Mouse (Mus musculus) olfactory bulb, adult 2 months (tissue): ENCODE measurements around the gene Scn4b. TPM values are rescaled to one million over a fixed set of nuclear protein-coding genes. Genes with fewer than 3 reads are reported as not detected.

Experiments
- H3K27ac ChIP-seq: fragments of 200-500 bp; 2 replicates; pipeline ENCODE4 v1.5.1; 2012; ENCODE audit warnings: low read depth, low read length; ENCODE audit not compliant: insufficient read depth
- H3K4me1 ChIP-seq: fragments of 200-500 bp; 2 replicates; pipeline ENCODE4 v1.6.1; 2012; ENCODE audit warnings: low read length; ENCODE audit not compliant: control insufficient read depth, insufficient read depth
- H3K4me3 ChIP-seq: fragments of 200-500 bp; 2 replicates; pipeline ENCODE4 v1.5.1; 2012; ENCODE audit warnings: mild to moderate bottlenecking, low read depth, low read length, moderate library complexity; ENCODE audit not compliant: insufficient read depth
- CTCF ChIP-seq: fragments of 200-500 bp; IDR thresholded peaks from 2 replicates; pipeline ENCODE4 v1.5.1; 2012; ENCODE audit warnings: low read depth, mild to moderate bottlenecking, low read length, moderate library complexity; ENCODE audit not compliant: insufficient read depth
- POLR2A ChIP-seq: fragments of 200-500 bp; IDR thresholded peaks from 2 replicates; pipeline ENCODE4 v1.6.1; 2012; ENCODE audit warnings: mild to moderate bottlenecking, low read depth, low read length, moderate library complexity; ENCODE audit not compliant: insufficient read depth
- WGBS: fragments of 180-500 bp; shearing (Covaris S2); methylation state at CpG from one replicate; pipeline ENCODE4 v1.1.7; 2018; 5-methylcytosine and 5-hydroxymethylcytosine counted together
- polyA plus RNA-seq: library from polyadenylated mRNA; stranded (reverse); fragments of >200 nt; gene quantifications from 2 replicates; pipeline ENCODE4 v1.2.4, GENCODE M21; 2012; ENCODE audit warnings: low replicate concordance; ENCODE audit not compliant: missing spikeins, insufficient read depth, insufficient read length

Scn4b gene
- polyA plus RNA-seq, 1 experiment: not detected

DNA sequence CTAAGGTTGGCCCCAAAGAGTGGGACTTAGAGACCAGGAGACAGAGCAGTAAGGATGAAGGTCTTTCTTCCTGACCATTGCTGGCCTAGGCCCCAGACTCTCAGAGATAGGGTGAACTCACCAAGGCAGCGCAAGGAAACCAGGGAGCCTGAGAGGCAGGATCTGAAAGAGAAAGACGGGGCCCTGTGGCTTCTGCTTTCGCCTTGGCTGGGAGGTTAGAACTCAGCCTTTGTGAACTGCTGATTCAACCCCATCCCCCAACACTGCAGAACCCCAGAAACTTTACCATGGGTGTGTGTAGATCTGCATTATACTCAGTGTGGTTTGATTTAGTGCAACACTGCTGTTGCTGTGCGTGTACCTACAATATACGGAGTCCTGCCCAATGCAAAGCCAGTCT, 41.1 kb downstream of the Scn4b start:
- WGBS: 89% methylated on average over 5 of the region's 5 CpGs
- H3K27ac ChIP-seq: no peak overlapping the region
- H3K4me3 ChIP-seq: no peak overlapping the region
- TF ChIP-seq CTCF: no peak
- no peak for TF ChIP-seq POLR2A
- peaks cover 3% of the 10 kb centered on the region; the same call in 1 of the 2 replicates for H3K4me1 ChIP-seq

DNA sequence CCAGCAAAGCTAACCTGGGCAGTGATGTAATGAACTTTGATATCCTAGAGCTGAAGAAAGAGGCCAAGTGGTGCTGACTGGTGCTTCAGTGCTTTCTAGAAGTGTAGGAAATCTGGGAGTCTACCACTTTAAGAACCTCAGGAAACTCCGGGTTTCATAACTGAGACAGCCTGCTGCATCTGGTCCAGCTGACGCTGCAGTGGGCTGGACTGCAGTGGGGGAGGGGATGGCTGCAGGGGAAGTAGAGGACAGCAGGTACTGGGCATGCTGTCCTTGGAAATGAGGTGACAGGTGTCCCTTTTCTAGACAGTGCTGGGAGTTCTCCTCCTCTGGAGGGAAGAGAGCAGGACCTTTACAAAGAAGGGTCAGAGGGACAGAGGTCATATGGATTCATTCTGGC, 43.6 kb downstream of the Scn4b start, which contains the start of gene BC049352:
Gene BC049352, plus strand, starts transcription at position 238 of the 400 bp plus-strand sequence.
- WGBS: 37% methylated on average over 2 of the region's 2 CpGs
- H3K27ac ChIP-seq: no peak within 1 kb of the TSS

DNA sequence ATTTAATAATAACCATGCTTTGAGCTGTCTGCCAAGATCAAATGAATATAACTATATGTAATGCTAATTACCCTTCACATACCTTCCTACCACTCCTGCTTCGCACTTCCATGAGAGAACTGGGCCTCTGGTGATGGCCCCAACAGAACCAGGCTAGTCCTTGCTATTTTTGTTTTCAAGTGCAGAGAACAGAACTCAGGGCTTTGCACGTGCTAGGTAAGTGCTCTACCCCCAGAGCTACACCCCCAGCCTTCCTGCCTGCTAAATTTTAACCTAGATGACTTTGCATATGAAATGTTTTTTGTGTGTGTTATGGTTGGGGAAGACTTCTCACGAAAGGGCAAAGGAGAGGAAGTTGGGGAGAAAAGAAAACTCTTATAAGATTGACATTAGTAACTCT, 44.3 kb downstream of the Scn4b start:
- WGBS: 58% methylated on average over 3 of the region's 3 CpGs
- H3K27ac ChIP-seq: no peak overlapping the region
- TF ChIP-seq POLR2A (no peak), CTCF (no peak)
- H3K4me3 ChIP-seq: no peak overlapping the region
- peaks cover 8% of the 10 kb centered on the region for H3K4me1 ChIP-seq

More for the DNA sequence above, 43.6 kb downstream of the Scn4b start, which contains the start of gene BC049352:
- H3K4me1 ChIP-seq: peaks cover 8% of the 10 kb centered on the region
- TF ChIP-seq CTCF: no peak
- no peak for TF ChIP-seq POLR2A
- no peak within 1 kb of the TSS for H3K4me3 ChIP-seq

DNA sequence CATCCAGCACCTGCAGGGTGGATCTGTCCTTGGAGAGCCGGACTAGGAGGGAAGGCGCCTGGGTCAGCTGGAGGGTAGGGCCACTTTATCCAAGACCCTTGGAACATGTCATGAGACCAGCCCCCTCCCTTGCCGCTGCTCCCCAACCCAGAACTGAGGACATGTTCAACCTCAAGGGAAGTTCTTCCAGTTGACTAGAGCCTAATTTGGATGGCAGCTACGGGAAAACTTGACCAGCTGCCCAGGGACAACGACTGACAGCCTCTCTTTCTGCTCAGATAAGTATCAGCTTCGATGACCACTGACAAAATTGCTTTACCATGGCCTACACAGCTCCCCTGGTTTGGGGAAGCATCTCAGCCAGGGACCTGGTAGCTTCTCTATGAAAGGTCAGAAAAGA, 45.1 kb downstream of the Scn4b start:
- WGBS: 79% methylated on average over 6 of the region's 6 CpGs
- Histone ChIP-seq H3K4me3 (no peak overlapping the region), H3K4me1 (peaks cover 8% of the 10 kb centered on the region), H3K27ac (no peak overlapping the region)
- TF ChIP-seq CTCF (no peak), POLR2A (no peak)

DNA sequence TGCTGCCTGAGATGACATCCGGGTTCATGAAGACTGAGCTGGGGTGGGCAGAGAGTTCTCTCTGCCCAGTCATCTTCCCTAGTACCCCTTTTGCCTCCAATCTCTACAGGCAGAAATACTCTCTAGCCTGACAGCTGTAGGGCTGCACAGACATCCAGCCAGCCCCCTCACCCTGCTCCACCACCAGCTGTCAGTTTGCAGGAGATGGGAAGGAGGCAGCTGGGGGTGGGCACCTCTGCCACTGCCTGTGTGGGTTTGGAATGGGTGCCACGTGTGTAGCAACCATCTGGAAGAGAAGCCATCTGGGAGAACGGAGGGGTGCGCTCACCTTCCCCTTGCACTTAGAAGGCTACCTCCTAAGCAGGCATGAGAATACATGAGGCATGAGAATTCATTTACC, 47.1 kb downstream of the Scn4b start:
- no peak overlapping the region for H3K27ac ChIP-seq
- no peak overlapping the region for H3K4me3 ChIP-seq
- peaks cover 8% of the 10 kb centered on the region for H3K4me1 ChIP-seq
- no peak for TF ChIP-seq POLR2A
- no peak for TF ChIP-seq CTCF
- 55% methylated on average over 4 of the region's 4 CpGs for WGBS

DNA sequence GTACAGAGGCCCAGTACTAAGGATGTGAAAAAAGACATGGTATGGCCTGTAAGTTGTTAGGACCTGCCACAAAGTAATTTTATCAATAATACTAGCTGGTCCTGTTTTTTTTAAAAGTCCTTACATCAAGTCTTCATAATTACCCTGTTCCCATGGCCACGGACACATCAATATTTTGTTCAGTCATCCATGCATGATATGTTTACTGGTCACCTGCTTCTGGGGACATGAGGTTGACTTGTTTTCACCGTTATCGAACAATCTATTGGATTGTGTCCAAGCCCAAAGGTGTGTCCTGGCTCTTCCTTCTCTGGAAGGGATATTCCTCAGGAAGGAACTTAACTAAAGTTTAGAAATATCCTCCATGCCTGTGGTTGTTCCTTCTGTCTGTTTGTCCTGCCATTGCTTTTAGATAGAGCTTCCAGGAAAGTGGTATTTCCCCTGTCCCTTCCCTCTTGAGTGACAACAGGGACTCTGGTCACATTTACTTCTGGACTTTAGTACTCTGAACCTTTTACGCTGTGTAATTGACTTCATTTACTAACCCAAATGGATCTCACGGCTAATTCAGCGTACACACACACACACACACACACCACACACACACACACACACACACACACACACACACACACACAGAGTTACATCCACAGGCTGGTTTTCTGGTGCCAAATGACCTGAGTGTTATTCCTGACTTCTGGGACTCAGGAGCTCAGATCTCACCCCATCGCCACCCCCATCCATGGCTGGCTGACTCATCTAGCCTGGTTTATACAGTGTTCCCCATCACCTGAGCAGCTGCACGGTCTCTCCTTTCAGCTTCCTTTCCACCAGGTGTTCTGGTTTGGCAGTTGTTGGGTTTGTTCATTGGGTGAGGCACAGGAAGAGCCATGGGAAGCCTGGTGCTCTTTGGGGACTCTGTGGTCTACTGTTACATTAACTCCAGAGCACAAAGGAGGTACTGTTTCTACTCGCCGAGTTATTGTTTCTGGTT, 50.7 kb downstream of the Scn4b start:
- H3K27ac ChIP-seq: no peak overlapping the region
- H3K4me1 ChIP-seq: peaks cover 5% of the 10 kb centered on the region
- no peak overlapping the region for H3K4me3 ChIP-seq
- 89% methylated on average over 10 of the region's 10 CpGs for whole genome bisulfite sequencing
- no peak for TF ChIP-seq POLR2A
- TF ChIP-seq CTCF: no peak

DNA sequence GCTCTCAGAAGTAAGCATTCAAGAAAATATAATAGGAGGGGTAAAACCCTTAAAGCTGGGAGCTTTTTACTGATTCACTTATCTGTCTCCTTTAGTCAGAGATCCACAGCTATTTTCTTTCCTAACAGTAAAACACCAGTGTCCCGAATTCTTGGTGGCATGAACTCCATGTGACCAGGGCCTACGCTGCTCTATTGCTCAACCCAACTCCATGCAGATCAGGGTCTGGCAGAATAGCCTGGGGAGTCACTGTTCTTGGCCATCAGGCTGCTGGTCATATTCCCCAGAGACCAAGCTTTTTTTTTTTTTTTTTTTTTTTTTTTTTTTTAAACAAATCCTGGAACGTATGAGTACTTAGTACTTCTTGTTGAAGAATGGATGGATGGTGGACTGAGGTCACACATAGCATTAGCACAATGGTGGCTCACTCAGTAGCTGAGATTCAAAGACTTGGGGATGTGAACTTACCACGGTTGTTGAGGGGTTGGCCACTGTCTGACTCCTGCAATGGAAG, 51.5 kb downstream of the Scn4b start:
- Histone ChIP-seq H3K4me3 (no peak overlapping the region), H3K4me1 (peaks cover 5% of the 10 kb centered on the region), H3K27ac (no peak overlapping the region)
- 88% methylated on average over 4 of the region's 4 CpGs for WGBS
- TF ChIP-seq CTCF (no peak), POLR2A (no peak)

DNA sequence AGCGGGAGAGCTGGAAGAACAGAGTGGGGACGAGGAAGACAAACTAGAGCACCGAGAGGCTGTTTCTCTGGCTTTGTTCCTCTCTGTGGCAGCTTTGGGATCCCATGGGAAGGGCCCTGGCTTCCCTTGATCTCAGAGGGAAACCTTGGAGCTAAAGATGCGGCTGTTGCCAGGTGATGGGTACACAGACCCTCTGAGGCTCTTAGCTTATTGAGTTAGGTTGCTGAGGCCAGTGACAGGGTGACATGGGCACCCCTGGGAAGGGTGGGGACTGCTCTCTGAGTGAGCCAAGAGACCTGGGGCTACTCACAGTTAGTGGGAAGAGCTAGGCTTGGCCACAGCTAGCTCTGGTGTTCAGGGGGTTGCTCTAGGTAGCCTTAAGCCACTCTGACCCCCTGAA, 57.3 kb downstream of the Scn4b start:
- no peak for TF ChIP-seq CTCF
- no peak for TF ChIP-seq POLR2A
- no peak overlapping the region for H3K4me3 ChIP-seq
- no peaks in the 10 kb centered on the region for H3K4me1 ChIP-seq
- 72% methylated on average over 4 of the region's 4 CpGs for whole genome bisulfite sequencing
- H3K27ac ChIP-seq: no peak overlapping the region

DNA sequence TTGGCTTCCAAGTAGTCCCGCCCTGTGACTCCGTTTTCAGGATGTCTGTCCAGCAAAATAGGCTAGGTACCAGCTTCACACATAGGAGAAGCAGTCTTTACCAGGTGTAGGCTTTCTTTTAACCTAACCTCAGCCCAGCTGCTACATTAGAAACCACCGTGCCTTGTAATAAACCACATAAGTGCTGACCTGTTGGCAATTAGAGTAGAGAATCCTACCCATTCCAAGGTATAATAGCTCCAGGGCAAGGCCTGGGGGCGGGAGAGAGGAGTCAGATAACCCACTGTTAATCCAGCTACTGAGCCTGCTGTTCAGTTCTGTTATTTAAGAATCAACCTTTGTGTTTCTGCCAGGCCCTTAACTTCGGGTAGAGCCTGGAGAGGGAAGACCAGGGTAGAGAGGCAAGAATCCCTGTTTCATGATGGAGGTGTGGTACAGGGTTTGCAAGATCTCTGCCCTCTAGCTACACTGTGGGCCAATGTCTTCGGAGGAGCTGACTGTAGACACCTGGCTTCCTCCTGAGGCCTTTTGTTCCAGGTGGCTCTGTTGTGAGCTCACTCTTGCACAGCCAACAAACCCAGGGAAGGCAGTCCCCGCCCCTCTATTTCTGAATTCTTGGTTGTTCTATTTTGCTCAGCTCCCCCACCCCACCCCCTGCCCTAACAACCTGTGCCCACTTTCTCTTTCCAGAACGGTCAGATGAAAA, 58.1 kb downstream of the Scn4b start:
- H3K4me3 ChIP-seq: no peak overlapping the region
- no peaks in the 10 kb centered on the region for H3K4me1 ChIP-seq
- TF ChIP-seq POLR2A (no peak), CTCF (no peak)
- no peak overlapping the region for H3K27ac ChIP-seq
- WGBS: 73% methylated on average over 8 of the region's 8 CpGs
